Mouse (Mus musculus) layer of hippocampus, postnatal 10 days (tissue): Measurements from ENCODE around the gene Txndc11. TPM values are rescaled to one million over a fixed set of nuclear protein-coding genes. Genes with fewer than 3 reads are reported as not detected.

Source experiments
- microRNA-seq, 2 experiments: library from miRNA; unstranded; fragments of <30 nt; microRNA quantifications; one replicate each; pipeline ENCODE4 v1.2.0; 2021
- total RNA-seq, 2 experiments: library from RNA; stranded (reverse); gene quantifications; 2 replicates each; pipeline ENCODE4 v1.2.3; 2021

Gene Txndc11
- total RNA-seq, 2 experiments from 2014 or later: 36.5 to 39.1 TPM

Small RNA genes lying within 50 kb of the gene (microRNA-seq; reads per million reads assigned to microRNA genes)
- gene Gm23935: 22.2 to 32.4 reads per million in 2 experiments

Other genes starting within 250 kb of the Txndc11 start
- 100 to 1,000 TPM; 214 to 235 TPM for gene Snn, start 73.7 kb downstream of the Txndc11 start, total RNA-seq
- gene Litaf, start 68.5 kb downstream of the Txndc11 start, total RNA-seq: 10 to 100 TPM; 12.4 to 13.2 TPM
- 10 to 100 TPM; 66.6 to 79.4 TPM for gene Zc3h7a, start 41.7 kb upstream of the Txndc11 start, total RNA-seq
- gene Rsl1d1, start 68.7 kb upstream of the Txndc11 start, total RNA-seq: 10 to 100 TPM; 58.0 to 62.6 TPM
- 100 to 1,000 TPM; 101 to 107 TPM for gene Gspt1, start 119.7 kb upstream of the Txndc11 start, total RNA-seq
- gene Tnfrsf17, start 179.2 kb upstream of the Txndc11 start, total RNA-seq: not detected
- 10 to 100 TPM; 33.1 to 33.4 TPM for gene Snx29, start 188.3 kb upstream of the Txndc11 start, total RNA-seq